Mouse (Mus musculus) neural tube, embryonic 13.5 days (tissue): ENCODE results near the gene Vmn1r6. TPM values are rescaled to one million over a fixed set of nuclear protein-coding genes. Genes with fewer than 3 reads are reported as not detected.
"Not testable (repeated sequence)": the region's sequence is repeated elsewhere in the genome, so short reads cannot be mapped to it uniquely, and the experiment has no call there.

Source experiments
- ATAC-seq: fragments of 200-750 bp; cut with Nextera tagmentation; 2 replicates; pipeline ENCODE4 v1.8.0; 2017; ENCODE audit warnings: low read depth, mild to moderate bottlenecking, moderate TSS enrichment, moderate library complexity
- H3K27ac ChIP-seq: fragments of 300-500 bp; sonication (generic); replicated peaks from 2 replicates; pipeline ENCODE4 v1.5.1; 2015; ENCODE audit warnings: moderate library complexity, mild to moderate bottlenecking, inconsistent platforms
- H3K27me3 ChIP-seq: fragments of 300-500 bp; sonication (generic); 2 replicates; pipeline ENCODE4 v1.6.1; 2015; ENCODE audit warnings: mild to moderate bottlenecking, inconsistent platforms
- H3K36me3 ChIP-seq: fragments of 300-500 bp; sonication (generic); 2 replicates; pipeline ENCODE4 v1.6.1; 2015; ENCODE audit warnings: mild to moderate bottlenecking, inconsistent platforms
- H3K4me1 ChIP-seq: fragments of 300-500 bp; sonication (generic); replicated peaks from 2 replicates; pipeline ENCODE4 v1.6.1; 2015; ENCODE audit warnings: inconsistent platforms
- H3K4me2 ChIP-seq: fragments of 300-500 bp; sonication (generic); 2 replicates; pipeline ENCODE4 v1.6.1; 2015; ENCODE audit warnings: inconsistent platforms, mild to moderate bottlenecking, moderate library complexity
- H3K4me3 ChIP-seq: fragments of 300-500 bp; sonication (generic); 2 replicates; pipeline ENCODE4 v1.5.1; 2015; ENCODE audit warnings: mild to moderate bottlenecking, inconsistent platforms
- H3K9ac ChIP-seq: fragments of 300-500 bp; sonication (generic); 2 replicates; pipeline ENCODE4 v1.6.1; 2015; ENCODE audit warnings: moderate library complexity, mild to moderate bottlenecking, inconsistent platforms
- H3K9me3 ChIP-seq: fragments of 300-500 bp; sonication (generic); 2 replicates; pipeline ENCODE4 v1.6.1; 2016; ENCODE audit warnings: inconsistent platforms
- WGBS: fragments of 180-500 bp; shearing (Covaris S2); methylation state at CpG from one replicate; pipeline ENCODE4 v1.1.7; 2015; 5-methylcytosine and 5-hydroxymethylcytosine counted together
- polyA plus RNA-seq: library from polyadenylated mRNA; unstranded; fragments of >200 nt; fragmentation: Nextera tagmentation; extraction: Ambion mirVana; gene quantifications from 2 replicates; pipeline ENCODE4 v1.2.1, GENCODE M21; 2015

Gene Vmn1r6
- not detected in 2 replicates for polyA plus RNA-seq

DNA sequence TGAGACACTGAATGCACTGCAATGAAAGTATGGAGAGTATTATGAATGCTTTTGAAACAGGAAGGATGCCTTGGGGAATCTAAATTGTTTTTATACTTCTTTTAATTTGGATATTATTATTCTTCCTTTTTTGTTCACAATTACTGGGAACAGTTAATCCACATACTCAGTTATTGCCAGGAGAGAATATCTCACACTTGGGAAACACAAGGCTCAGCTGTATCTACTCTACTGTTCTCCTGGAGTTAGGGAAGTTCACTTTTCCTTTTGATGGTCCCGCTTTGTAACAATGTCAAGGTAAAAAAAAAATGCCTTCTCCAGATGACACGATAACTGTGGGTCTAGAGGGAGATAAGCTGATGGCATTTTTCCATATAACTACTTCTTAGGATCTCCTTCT lies at the start of gene Vmn1r6:
Vmn1r6 (plus strand) TSS at position 301 of the 400 bp plus-strand sequence.
- ATAC-seq, result no peak
- H3K27ac ChIP-seq, result no peak within 1 kb of the TSS
- whole genome bisulfite sequencing, result 87% methylated on average over 2 of the region's 2 CpGs
- no peaks in the 10 kb centered on the region for H3K9me3 ChIP-seq
- no peaks in the 10 kb centered on the region for H3K36me3 ChIP-seq
- H3K4me1 ChIP-seq, result no peaks in the 10 kb centered on the region
- no peak within 1 kb of the TSS for H3K4me3 ChIP-seq
- H3K27me3 ChIP-seq, result no peaks in the 10 kb centered on the region
- no peak within 1 kb of the TSS for H3K4me2 ChIP-seq
- H3K9ac ChIP-seq, result no peak within 1 kb of the TSS

DNA sequence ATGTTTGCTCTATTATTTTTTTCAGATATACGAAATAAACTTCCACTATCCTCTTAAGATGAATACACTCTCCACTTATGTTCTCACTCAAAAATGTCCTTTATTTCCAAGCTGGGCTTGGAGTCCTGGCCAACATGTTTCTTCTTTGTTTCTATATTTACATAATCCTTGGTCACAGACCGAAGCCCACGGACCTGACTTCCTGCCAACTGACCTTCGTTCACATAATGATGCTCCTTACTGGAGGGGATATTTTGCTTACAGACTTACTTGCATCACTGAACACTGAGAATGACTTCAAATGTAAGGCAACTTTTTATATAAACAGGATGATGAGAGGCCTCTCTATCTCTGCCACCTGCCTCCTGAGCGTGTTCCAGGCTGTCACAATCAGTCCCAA lies 40.6 kb upstream of the Vmn1r6 start:
- Histone ChIP-seq H3K27me3 (no peaks in the 10 kb centered on the region), H3K9ac (no peak overlapping the region), H3K4me3 (no peak overlapping the region), H3K27ac (no peak overlapping the region), H3K9me3 (no peaks in the 10 kb centered on the region), H3K36me3 (no peaks in the 10 kb centered on the region), H3K4me2 (no peak overlapping the region), H3K4me1 (no peaks in the 10 kb centered on the region)
- no peak for ATAC-seq
- WGBS, result 83% methylated on average over 5 of the region's 5 CpGs

DNA sequence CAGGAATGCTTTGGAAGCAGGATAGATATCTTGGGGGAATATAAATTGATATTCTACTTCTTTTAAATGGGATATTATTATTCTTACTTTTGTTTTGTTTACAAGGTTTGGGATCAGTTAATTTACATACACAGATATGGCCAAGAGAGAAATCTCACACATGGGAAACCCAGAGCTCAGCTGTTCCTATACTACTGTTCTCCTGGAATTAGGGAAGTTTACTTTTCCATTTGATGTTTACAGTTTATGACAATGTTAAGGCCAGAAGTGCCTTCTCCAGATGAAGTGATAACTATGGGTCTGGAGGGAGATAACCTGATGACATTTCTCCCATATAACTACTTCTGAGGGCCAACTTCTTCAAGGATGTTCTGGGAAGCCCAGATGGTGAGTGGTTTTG lies 27.1 kb upstream of the Vmn1r6 start, which contains the start of gene Vmn1r5:
Vmn1r5 (plus strand) TSS at position 301 of the 400 bp plus-strand sequence.
- Histone ChIP-seq H3K4me3 (no peak within 1 kb of the TSS), H3K4me1 (no peaks in the 10 kb centered on the region), H3K9me3 (no peaks in the 10 kb centered on the region), H3K27me3 (no peaks in the 10 kb centered on the region), H3K4me2 (no peak within 1 kb of the TSS), H3K36me3 (no peaks in the 10 kb centered on the region), H3K9ac (no peak within 1 kb of the TSS), H3K27ac (no peak within 1 kb of the TSS)
- ATAC-seq, result no peak

DNA sequence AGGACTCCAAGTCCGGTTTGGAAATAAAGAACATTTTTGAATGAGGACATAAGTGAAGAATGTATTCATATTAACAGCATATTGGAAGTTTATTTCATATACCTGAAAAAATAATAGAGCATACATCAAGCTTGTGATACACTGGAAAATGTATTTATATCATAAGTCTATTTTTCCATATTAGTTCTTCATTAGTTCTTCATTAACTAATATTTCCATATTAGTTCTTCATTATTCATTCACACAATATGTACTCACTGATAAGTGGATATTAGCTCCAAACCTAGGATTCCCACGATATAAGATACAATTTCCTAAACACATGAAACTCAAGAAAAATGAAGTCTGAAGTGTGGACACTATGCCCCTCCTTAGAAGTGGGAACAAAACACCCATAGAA lies 28.2 kb downstream of the Vmn1r6 start, which contains the start of gene Vmn1r7:
Vmn1r7 (minus strand) TSS at position 101 of the 400 bp plus-strand sequence.
- H3K9ac ChIP-seq, H3K4me1 ChIP-seq, H3K4me2 ChIP-seq, H3K9me3 ChIP-seq, H3K27ac ChIP-seq, H3K4me3 ChIP-seq, ATAC-seq, H3K27me3 ChIP-seq, H3K36me3 ChIP-seq: not testable (repeated sequence)
- 83% methylated on average over 2 of the region's 2 CpGs for WGBS

DNA sequence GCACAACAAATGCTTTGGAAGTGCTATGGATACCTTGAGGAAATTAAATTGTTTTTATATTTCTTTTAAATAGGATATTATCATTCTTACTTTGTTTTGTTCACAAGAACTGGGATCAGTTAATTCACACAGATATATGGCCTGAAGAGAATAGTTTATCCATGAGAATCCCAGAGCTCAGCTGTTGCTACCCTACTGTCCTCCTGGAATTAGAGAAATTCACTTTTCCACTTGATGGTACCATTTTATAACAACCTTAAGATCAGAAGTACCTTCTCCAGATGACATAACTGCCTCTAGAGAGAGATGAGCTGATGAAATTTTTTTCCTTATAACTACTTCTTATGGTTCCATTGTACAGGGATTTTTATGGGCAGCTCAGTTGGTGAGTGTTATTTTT lies 34.9 kb downstream of the Vmn1r6 start, which contains the start of gene Vmn1r8:
Vmn1r8 (plus strand) TSS at position 301 of the 400 bp plus-strand sequence.
- H3K27ac ChIP-seq, result no peak within 1 kb of the TSS
- H3K4me2 ChIP-seq, result no peak within 1 kb of the TSS
- H3K9ac ChIP-seq, result no peak within 1 kb of the TSS
- no peak within 1 kb of the TSS for H3K4me3 ChIP-seq
- no peak for ATAC-seq
- H3K36me3 ChIP-seq, result no peaks in the 10 kb centered on the region
- H3K9me3 ChIP-seq, result no peaks in the 10 kb centered on the region
- no peaks in the 10 kb centered on the region for H3K27me3 ChIP-seq
- no peaks in the 10 kb centered on the region for H3K4me1 ChIP-seq

DNA sequence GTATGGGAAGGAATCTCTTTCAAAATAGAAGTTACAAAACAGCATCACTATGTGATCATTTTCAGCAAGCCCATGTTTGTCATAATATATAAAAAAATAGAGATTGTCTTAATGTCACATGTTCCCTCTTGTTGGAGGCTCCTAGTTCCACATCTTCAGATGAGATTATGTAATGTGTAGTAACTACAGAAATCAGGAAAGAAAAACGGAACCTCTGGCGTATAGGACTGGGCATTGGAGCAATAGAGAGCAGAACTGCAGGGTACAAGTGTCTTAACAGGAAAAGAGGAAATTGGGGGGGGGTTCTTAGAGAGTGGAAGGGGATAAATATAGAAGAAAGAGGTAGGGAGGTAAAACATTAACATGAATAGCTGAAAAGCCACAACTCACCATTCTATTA lies 37.6 kb downstream of the Vmn1r6 start:
- Histone ChIP-seq H3K4me2 (no peak overlapping the region), H3K9me3 (no peaks in the 10 kb centered on the region)
- 82% methylated on average over 2 of the region's 2 CpGs for WGBS

More for the DNA sequence above, 37.6 kb downstream of the Vmn1r6 start:
- ATAC-seq, result no peak
- H3K27ac ChIP-seq, result no peak overlapping the region
- no peaks in the 10 kb centered on the region for H3K36me3 ChIP-seq
- no peak overlapping the region for H3K4me3 ChIP-seq
- H3K9ac ChIP-seq, result no peak overlapping the region
- H3K27me3 ChIP-seq, result no peaks in the 10 kb centered on the region
- H3K4me1 ChIP-seq, result no peaks in the 10 kb centered on the region

Other genes starting within 250 kb of the Vmn1r6 start
- 33.2 and 35.3 TPM in 2 replicates for gene Kbtbd2, start 199.4 kb upstream of the Vmn1r6 start, polyA plus RNA-seq
- 48.3 and 53.1 TPM in 2 replicates for gene Fkbp9, start 165.2 kb upstream of the Vmn1r6 start, polyA plus RNA-seq
- 140 and 147 TPM in 2 replicates for gene Nt5c3, start 73.3 kb upstream of the Vmn1r6 start, polyA plus RNA-seq
- gene Vmn1r4, start 73.2 kb upstream of the Vmn1r6 start, polyA plus RNA-seq, result 0.73 and 0.90 TPM in 2 replicates
- gene Vmn1r5, start 27.0 kb upstream of the Vmn1r6 start, polyA plus RNA-seq, result not detected in 2 replicates
- not detected in 2 replicates for gene Vmn1r7, start 28.1 kb downstream of the Vmn1r6 start, polyA plus RNA-seq
- not detected in 2 replicates for gene Vmn1r8, start 35.0 kb downstream of the Vmn1r6 start, polyA plus RNA-seq
- not detected in 2 replicates for gene Vmn1r9, start 69.5 kb downstream of the Vmn1r6 start, polyA plus RNA-seq
- not detected in 2 replicates for gene Vmn1r10, start 112.2 kb downstream of the Vmn1r6 start, polyA plus RNA-seq
- gene Vmn1r11, start 136.2 kb downstream of the Vmn1r6 start, polyA plus RNA-seq, result not detected in 2 replicates
- not detected in 2 replicates for gene Vmn1r12, start 159.7 kb downstream of the Vmn1r6 start, polyA plus RNA-seq
- not detected in 2 replicates for gene Vmn1r13, start 206.0 kb downstream of the Vmn1r6 start, polyA plus RNA-seq
- not detected in 2 replicates for gene Vmn1r14, start 234.4 kb downstream of the Vmn1r6 start, polyA plus RNA-seq